Mouse (Mus musculus): ENCODE measurements at regions not wholly inside any gene's neighbourhood (a gene's known extent, or its start where the extent isn't known, plus 50 kb on each side); places are given as distances from the start of the nearest gene placed in this dataset.

DNA sequence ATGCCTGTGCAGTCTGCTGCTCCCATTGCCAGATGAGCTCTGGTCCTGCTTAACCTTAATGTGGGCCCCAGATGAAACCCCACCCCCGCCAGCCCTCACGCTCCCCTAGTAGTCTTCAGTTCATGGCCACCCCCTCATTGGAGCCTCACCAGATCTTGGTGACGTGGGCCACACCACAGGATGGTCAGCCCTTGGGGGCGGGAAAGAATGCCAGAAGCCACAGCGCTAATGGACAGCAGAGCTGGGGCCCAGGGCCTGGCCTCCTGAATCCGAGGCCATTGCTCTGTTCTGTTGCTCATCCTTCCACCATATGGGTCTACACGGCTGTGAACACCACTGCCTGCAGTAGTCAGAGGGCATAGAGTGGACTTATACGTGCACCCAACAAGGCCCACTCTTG is 83.9 kb downstream of the Tomm20 start:
- H3K4me1 ChIP-seq (ENCODE audit: insufficient read depth, low read depth, low read length): no peaks in the 10 kb centered on the region
- no peaks in the 10 kb centered on the region for H3K36me3 ChIP-seq (ENCODE audit: insufficient read depth, low read length)
- no peak overlapping the region for H3K27ac ChIP-seq (ENCODE audit: low read length)
- H3K4me3 ChIP-seq (ENCODE audit: low read depth, low read length): no peak overlapping the region
- TF ChIP-seq EP300 (IDR thresholded peaks at IDR 0.05) (no peak), CTCF (IDR thresholded peaks at IDR 0.05) (no peak)
- DNase-seq (ENCODE audit: low spot score) (no peak), ATAC-seq (no peak)
- H3K4me2 ChIP-seq (replicated peaks; ENCODE audit: low read depth, low read length): no peak overlapping the region
- no peaks in the 10 kb centered on the region for H3K27me3 ChIP-seq (replicated peaks; ENCODE audit: insufficient read depth, low read length)
- H3K9ac ChIP-seq (replicated peaks; ENCODE audit: low read depth): no peak overlapping the region
- no peaks in the 10 kb centered on the region for H3K9me3 ChIP-seq (ENCODE audit: low read length)
- WGBS: 93% methylated on average over 8 of the region's 8 CpGs

DNA sequence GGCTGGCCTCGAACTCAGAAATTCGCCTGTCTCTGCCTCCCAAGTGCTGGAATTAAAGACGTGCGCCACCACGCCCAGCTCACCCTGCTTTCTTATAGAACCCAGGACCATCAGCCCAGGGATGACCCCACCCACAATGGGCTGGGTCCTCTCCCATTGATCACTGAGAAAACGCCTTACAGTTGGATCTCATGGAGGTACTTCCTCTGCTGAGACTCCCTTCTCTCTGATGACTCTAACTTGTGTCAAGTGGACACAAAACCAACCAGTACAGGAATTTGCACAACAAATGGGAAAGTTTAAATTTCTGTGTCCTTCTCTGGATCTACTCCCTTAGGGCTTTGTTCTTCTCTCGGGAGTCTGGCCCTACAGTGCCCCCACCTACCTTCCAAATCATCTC is 85.0 kb downstream of the Tomm20 start:
- H3K4me2 ChIP-seq (replicated peaks; ENCODE audit: low read depth, low read length): no peak overlapping the region
- H3K4me3 ChIP-seq (ENCODE audit: low read depth, low read length): no peak overlapping the region
- 95% methylated on average over 7 of the region's 7 CpGs for WGBS
- no peaks in the 10 kb centered on the region for H3K9me3 ChIP-seq (ENCODE audit: low read length)
- no peak overlapping the region for H3K27ac ChIP-seq (ENCODE audit: low read length)
- no peak for TF ChIP-seq CTCF (IDR thresholded peaks at IDR 0.05)
- TF ChIP-seq EP300 (IDR thresholded peaks at IDR 0.05): no peak
- no peaks in the 10 kb centered on the region for H3K36me3 ChIP-seq (ENCODE audit: insufficient read depth, low read length)
- H3K4me1 ChIP-seq (ENCODE audit: insufficient read depth, low read depth, low read length): no peaks in the 10 kb centered on the region
- H3K27me3 ChIP-seq (replicated peaks; ENCODE audit: insufficient read depth, low read length): no peaks in the 10 kb centered on the region
- DNase-seq (ENCODE audit: low spot score) (no peak), ATAC-seq (no peak)
- no peak overlapping the region for H3K9ac ChIP-seq (replicated peaks; ENCODE audit: low read depth)

DNA sequence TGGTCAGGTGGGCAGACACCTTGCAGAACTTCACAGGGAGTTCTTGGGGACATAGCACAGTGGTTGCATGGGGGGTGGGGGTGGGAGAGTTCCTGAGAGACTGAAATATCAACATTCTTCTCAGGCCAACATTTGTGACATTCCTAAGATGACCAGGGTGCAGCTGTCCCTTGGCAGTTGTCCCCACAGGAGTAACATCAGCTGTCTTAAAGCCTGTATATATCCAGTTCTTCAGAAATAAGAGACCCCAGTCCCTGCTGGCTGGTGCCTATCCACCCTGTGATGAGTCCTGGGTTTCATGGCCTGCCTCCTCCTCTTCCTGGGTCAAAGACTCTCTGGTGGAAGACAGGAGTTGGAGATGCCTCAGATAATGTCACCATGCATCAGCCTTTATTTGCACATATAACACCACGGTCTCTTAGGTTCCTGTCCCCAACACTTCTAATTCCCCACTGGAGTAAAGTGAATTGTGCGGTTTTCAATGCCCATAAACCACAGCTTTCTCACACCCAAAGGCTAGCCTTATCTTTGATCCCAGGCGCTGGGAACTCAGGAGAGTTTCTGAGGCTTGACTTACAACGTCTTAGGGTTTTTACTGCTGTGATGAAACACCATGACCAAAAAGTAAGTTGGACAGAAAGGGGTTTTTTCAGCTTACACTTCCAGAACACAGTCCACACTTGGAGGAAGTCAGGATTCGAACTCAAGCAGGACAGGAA is 85.8 kb downstream of the Tomm20 start:
- DNase-seq (ENCODE audit: low spot score) (no peak), ATAC-seq (peak; percentile 56)
- no peaks in the 10 kb centered on the region for H3K27me3 ChIP-seq (replicated peaks; ENCODE audit: insufficient read depth, low read length)
- H3K9me3 ChIP-seq (ENCODE audit: low read length): no peaks in the 10 kb centered on the region
- no peak for TF ChIP-seq EP300 (IDR thresholded peaks at IDR 0.05)
- no peak for TF ChIP-seq CTCF (IDR thresholded peaks at IDR 0.05)
- no peak overlapping the region for H3K27ac ChIP-seq (ENCODE audit: low read length)
- no peak overlapping the region for H3K4me2 ChIP-seq (replicated peaks; ENCODE audit: low read depth, low read length)
- no peak overlapping the region for H3K9ac ChIP-seq (replicated peaks; ENCODE audit: low read depth)
- no peaks in the 10 kb centered on the region for H3K4me1 ChIP-seq (ENCODE audit: insufficient read depth, low read depth, low read length)
- no peak overlapping the region for H3K4me3 ChIP-seq (ENCODE audit: low read depth, low read length)
- whole genome bisulfite sequencing: 81% methylated on average over 5 of the region's 5 CpGs
- H3K36me3 ChIP-seq (ENCODE audit: insufficient read depth, low read length): no peaks in the 10 kb centered on the region

DNA sequence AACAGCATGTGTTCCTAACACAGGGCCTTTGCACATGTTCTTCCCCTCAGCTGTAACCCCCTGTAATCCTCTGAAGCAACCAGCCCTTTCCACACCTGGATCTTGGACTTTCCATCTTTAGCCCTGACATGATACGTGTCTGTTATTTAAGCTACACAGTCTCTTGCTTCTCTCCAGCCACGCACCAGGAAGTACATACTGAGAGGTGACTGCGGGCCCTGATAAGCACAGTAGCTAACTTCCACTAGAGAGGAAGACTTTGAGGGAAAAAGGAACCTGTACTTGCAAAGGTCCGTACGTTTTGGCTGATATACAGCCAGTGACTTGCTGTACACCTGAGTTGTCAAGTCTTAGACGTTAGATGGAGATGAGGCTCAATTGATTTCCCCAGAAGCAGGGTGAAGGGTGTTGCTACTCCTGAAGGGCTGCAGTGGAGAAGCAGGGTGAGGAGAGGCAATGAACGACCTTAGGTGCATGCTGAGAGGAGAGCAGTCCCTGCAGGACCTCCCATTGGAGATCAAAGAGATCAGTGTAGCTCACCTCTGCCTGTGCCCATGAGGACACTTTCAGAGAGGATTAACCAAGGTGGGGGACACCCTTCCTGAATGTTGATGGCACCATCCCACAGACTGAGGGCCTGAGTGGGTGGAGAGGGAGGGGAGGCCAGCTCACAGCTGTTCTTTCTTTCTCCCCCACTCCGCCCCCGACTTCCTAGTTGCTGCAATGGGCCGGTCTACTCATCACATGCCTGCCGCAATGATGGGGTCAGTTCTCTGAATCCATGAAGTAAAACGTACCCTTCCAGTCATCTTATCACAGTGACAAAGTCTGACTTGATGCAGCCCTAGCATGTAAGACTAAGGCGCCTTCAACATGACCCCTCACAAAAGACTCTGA is 88.1 kb downstream of the Tomm20 start:
- no peaks in the 10 kb centered on the region; the same call in 1 of the 2 replicates for H3K4me1 ChIP-seq (ENCODE audit: insufficient read depth, low read depth, low read length)
- no peaks in the 10 kb centered on the region for H3K9me3 ChIP-seq (ENCODE audit: low read length)
- no peak overlapping the region for H3K4me3 ChIP-seq (ENCODE audit: low read depth, low read length)
- WGBS: 66% methylated on average over 13 of the region's 13 CpGs
- ATAC-seq (0 out of 2 replicates have a peak, but pooled peaks have one; percentile 6), DNase-seq (ENCODE audit: low spot score) (no peak)
- H3K9ac ChIP-seq (replicated peaks; ENCODE audit: low read depth): no peak overlapping the region
- no peak overlapping the region for H3K4me2 ChIP-seq (replicated peaks; ENCODE audit: low read depth, low read length)
- no peaks in the 10 kb centered on the region for H3K36me3 ChIP-seq (ENCODE audit: insufficient read depth, low read length)
- H3K27me3 ChIP-seq (replicated peaks; ENCODE audit: insufficient read depth, low read length): no peaks in the 10 kb centered on the region
- no peak overlapping the region for H3K27ac ChIP-seq (ENCODE audit: low read length)
- TF ChIP-seq CTCF (IDR thresholded peaks at IDR 0.05): no peak
- no peak for TF ChIP-seq EP300 (IDR thresholded peaks at IDR 0.05)

DNA sequence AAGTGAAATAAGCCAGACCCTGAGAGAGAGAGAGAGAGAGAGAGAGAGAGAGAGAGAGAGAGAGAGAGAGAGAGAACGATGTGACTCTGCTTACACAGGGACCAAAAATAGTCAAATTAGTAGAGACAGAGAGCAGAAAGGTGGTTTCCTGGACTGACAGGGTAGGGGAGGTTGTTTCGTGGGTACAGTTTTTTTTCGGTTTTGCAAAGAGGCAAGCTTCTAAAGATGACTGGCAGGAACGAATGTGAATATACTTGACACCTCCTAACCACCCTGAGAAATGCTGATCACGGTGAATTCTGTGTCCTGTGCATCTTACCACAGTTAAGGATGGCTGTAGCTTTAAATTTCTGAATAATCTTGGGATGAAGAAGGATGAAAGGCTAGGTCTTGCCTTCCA is 89.7 kb downstream of the Tomm20 start:
- WGBS: 60% methylated on average over 5 of the region's 5 CpGs
- Histone ChIP-seq H3K4me2 (replicated peaks; ENCODE audit: low read depth, low read length) (no peak overlapping the region), H3K9me3 (ENCODE audit: low read length) (no peaks in the 10 kb centered on the region), H3K4me3 (ENCODE audit: low read depth, low read length) (no peak overlapping the region), H3K27ac (ENCODE audit: low read length) (no peak overlapping the region), H3K36me3 (ENCODE audit: insufficient read depth, low read length) (no peaks in the 10 kb centered on the region), H3K27me3 (replicated peaks; ENCODE audit: insufficient read depth, low read length) (no peaks in the 10 kb centered on the region), H3K9ac (replicated peaks; ENCODE audit: low read depth) (no peak overlapping the region), H3K4me1 (ENCODE audit: insufficient read depth, low read depth, low read length) (no peaks in the 10 kb centered on the region; the same call in 1 of the 2 replicates)
- DNase-seq (ENCODE audit: low spot score) (no peak), ATAC-seq (no peak)
- no peak for TF ChIP-seq EP300 (IDR thresholded peaks at IDR 0.05)
- no peak for TF ChIP-seq CTCF (IDR thresholded peaks at IDR 0.05)

DNA sequence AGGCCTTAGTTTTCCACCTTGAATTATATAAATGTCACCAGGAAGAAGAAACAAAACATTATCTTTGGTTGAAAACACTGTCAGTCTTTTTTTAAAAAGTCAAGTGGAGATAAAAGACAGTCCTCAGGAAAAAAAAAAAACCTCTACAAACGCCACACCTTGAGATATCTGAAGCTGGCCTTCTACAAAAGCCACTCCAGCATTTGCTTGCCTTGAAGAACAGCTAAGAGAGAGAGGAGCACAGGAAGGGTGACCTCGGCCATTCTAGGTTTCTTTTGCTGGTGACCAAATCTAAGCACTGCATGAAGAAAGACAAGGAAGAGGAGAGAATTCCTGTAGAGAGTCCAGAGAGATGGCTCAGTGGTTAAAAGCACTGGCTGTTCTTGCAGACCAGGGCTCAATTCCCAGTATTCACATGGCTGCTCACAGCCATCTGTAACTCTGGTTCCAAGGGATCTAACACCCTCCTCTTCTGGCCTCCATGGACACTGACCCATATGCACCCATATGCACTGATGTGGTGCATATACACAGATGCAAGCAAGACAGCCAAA is 90.5 kb downstream of the Tomm20 start:
- H3K36me3 ChIP-seq (ENCODE audit: insufficient read depth, low read length): no peaks in the 10 kb centered on the region
- WGBS: 52% methylated on average over 2 of the region's 2 CpGs
- no peaks in the 10 kb centered on the region for H3K27me3 ChIP-seq (replicated peaks; ENCODE audit: insufficient read depth, low read length)
- TF ChIP-seq EP300 (IDR thresholded peaks at IDR 0.05) (no peak), CTCF (IDR thresholded peaks at IDR 0.05) (no peak)
- ATAC-seq (no peak), DNase-seq (ENCODE audit: low spot score) (no peak)
- H3K27ac ChIP-seq (ENCODE audit: low read length): no peak overlapping the region
- H3K9ac ChIP-seq (replicated peaks; ENCODE audit: low read depth): no peak overlapping the region
- no peak overlapping the region for H3K4me2 ChIP-seq (replicated peaks; ENCODE audit: low read depth, low read length)
- H3K4me1 ChIP-seq (ENCODE audit: insufficient read depth, low read depth, low read length): peaks cover 6% of the 10 kb centered on the region; the same call in 1 of the 2 replicates
- H3K9me3 ChIP-seq (ENCODE audit: low read length): no peaks in the 10 kb centered on the region
- H3K4me3 ChIP-seq (ENCODE audit: low read depth, low read length): no peak overlapping the region
